Mouse (Mus musculus): ENCODE measurements around the gene Dek. TPM values are rescaled to one million over a fixed set of nuclear protein-coding genes. Genes with fewer than 3 reads are reported as not detected.

Gene Dek
- polyA plus RNA-seq, 1 experiment: 157 TPM

GRCm38 (mm10) chr13:47112924-47113323 is 6.9 kb upstream of the Dek start:
- TF ChIP-seq CTCF (IDR thresholded peaks at IDR 0.05; ENCODE audit: borderline replicate concordance, insufficient read depth, low read length) (no peak), POLR2A (IDR thresholded peaks at IDR 0.05; ENCODE audit: low read depth, low read length) (no peak)
- Histone ChIP-seq H3K4me3 (ENCODE audit: insufficient read depth, low read length) (no peak overlapping the region), H3K27ac (ENCODE audit: insufficient read depth, low read length) (no peak overlapping the region), H3K4me1 (ENCODE audit: control insufficient read depth, insufficient read depth, low read length) (no peaks in the 10 kb centered on the region)

- TF ChIP-seq POLR2A (IDR thresholded peaks at IDR 0.05; ENCODE audit: low read depth, low read length): no peak
- TF ChIP-seq CTCF (IDR thresholded peaks at IDR 0.05; ENCODE audit: borderline replicate concordance, insufficient read depth, low read length): no peak
- Histone ChIP-seq H3K27ac (ENCODE audit: insufficient read depth, low read length) (no peak overlapping the region), H3K4me1 (ENCODE audit: control insufficient read depth, insufficient read depth, low read length) (no peaks in the 10 kb centered on the region), H3K4me3 (ENCODE audit: insufficient read depth, low read length) (no peak overlapping the region)
Observed at GRCm38 (mm10) chr13:47112056-47112455, 6.1 kb upstream of the Dek start.

GRCm38 (mm10) chr13:47111185-47111584 is 5.2 kb upstream of the Dek start:
- TF ChIP-seq POLR2A (IDR thresholded peaks at IDR 0.05; ENCODE audit: low read depth, low read length): no peak
- TF ChIP-seq CTCF (IDR thresholded peaks at IDR 0.05; ENCODE audit: borderline replicate concordance, insufficient read depth, low read length): no peak
- Histone ChIP-seq H3K27ac (ENCODE audit: insufficient read depth, low read length) (no peak overlapping the region), H3K4me3 (ENCODE audit: insufficient read depth, low read length) (no peak overlapping the region), H3K4me1 (ENCODE audit: control insufficient read depth, insufficient read depth, low read length) (no peaks in the 10 kb centered on the region)

- TF ChIP-seq POLR2A (IDR thresholded peaks at IDR 0.05; ENCODE audit: low read depth, low read length) (no peak), CTCF (IDR thresholded peaks at IDR 0.05; ENCODE audit: borderline replicate concordance, insufficient read depth, low read length) (no peak)
- Histone ChIP-seq H3K27ac (ENCODE audit: insufficient read depth, low read length) (no peak overlapping the region), H3K4me1 (ENCODE audit: control insufficient read depth, insufficient read depth, low read length) (no peaks in the 10 kb centered on the region), H3K4me3 (ENCODE audit: insufficient read depth, low read length) (no peak overlapping the region)
Observed at GRCm38 (mm10) chr13:47109239-47109638, 3.2 kb upstream of the Dek start.

- Histone ChIP-seq H3K4me3 (ENCODE audit: insufficient read depth, low read length) (peak overlapping the region; percentile 59), H3K4me1 (ENCODE audit: control insufficient read depth, insufficient read depth, low read length) (peaks cover 2% of the 10 kb centered on the region; the same call in 1 of the 2 replicates), H3K27ac (ENCODE audit: insufficient read depth, low read length) (peak overlapping the region; percentile 35)
- TF ChIP-seq CTCF (IDR thresholded peaks at IDR 0.05; ENCODE audit: borderline replicate concordance, insufficient read depth, low read length) (no peak), POLR2A (IDR thresholded peaks at IDR 0.05; ENCODE audit: low read depth, low read length) (no peak)
Observed at GRCm38 (mm10) chr13:47106580-47106888, 533 bp upstream of the Dek start.

- peaks cover 2% of the 10 kb centered on the region; the same call in 1 of the 2 replicates for H3K4me1 ChIP-seq (ENCODE audit: control insufficient read depth, insufficient read depth, low read length)
- TF ChIP-seq CTCF (IDR thresholded peaks at IDR 0.05; ENCODE audit: borderline replicate concordance, insufficient read depth, low read length) (no peak), POLR2A (IDR thresholded peaks at IDR 0.05; ENCODE audit: low read depth, low read length) (0 out of 2 replicates have a peak, but pooled peaks have one; percentile 20)
Observed at GRCm38 (mm10) chr13:47104856-47105541, 1.0 kb downstream of the Dek start.

GRCm38 (mm10) chr13:47104146-47104545 is 1.9 kb downstream of the Dek start:
- H3K4me1 ChIP-seq (ENCODE audit: control insufficient read depth, insufficient read depth, low read length): peaks cover 2% of the 10 kb centered on the region; the same call in 1 of the 2 replicates
- peak overlapping the region; percentile 25 for H3K4me3 ChIP-seq (ENCODE audit: insufficient read depth, low read length)
- TF ChIP-seq POLR2A (IDR thresholded peaks at IDR 0.05; ENCODE audit: low read depth, low read length) (no peak), CTCF (IDR thresholded peaks at IDR 0.05; ENCODE audit: borderline replicate concordance, insufficient read depth, low read length) (no peak)
- H3K27ac ChIP-seq (ENCODE audit: insufficient read depth, low read length): no peak overlapping the region

More at GRCm38 (mm10) chr13:47104856-47105541, 1.0 kb downstream of the Dek start:
- Histone ChIP-seq H3K27ac (ENCODE audit: insufficient read depth, low read length) (peak overlapping the region; percentile 82), H3K4me3 (ENCODE audit: insufficient read depth, low read length) (peak overlapping the region; percentile 96)

GRCm38 (mm10) chr13:47100587-47100986 is 5.4 kb downstream of the Dek start:
- TF ChIP-seq POLR2A (IDR thresholded peaks at IDR 0.05; ENCODE audit: low read depth, low read length) (no peak), CTCF (IDR thresholded peaks at IDR 0.05; ENCODE audit: borderline replicate concordance, insufficient read depth, low read length) (no peak)
- H3K27ac ChIP-seq (ENCODE audit: insufficient read depth, low read length): no peak overlapping the region
- H3K4me1 ChIP-seq (ENCODE audit: control insufficient read depth, insufficient read depth, low read length): peaks cover 2% of the 10 kb centered on the region; the same call in 1 of the 2 replicates
- no peak overlapping the region for H3K4me3 ChIP-seq (ENCODE audit: insufficient read depth, low read length)

GRCm38 (mm10) chr13:47099265-47099664 is 6.7 kb downstream of the Dek start:
- no peak for TF ChIP-seq POLR2A (IDR thresholded peaks at IDR 0.05; ENCODE audit: low read depth, low read length)
- TF ChIP-seq CTCF (IDR thresholded peaks at IDR 0.05; ENCODE audit: borderline replicate concordance, insufficient read depth, low read length): no peak
- Histone ChIP-seq H3K4me3 (ENCODE audit: insufficient read depth, low read length) (no peak overlapping the region), H3K4me1 (ENCODE audit: control insufficient read depth, insufficient read depth, low read length) (peaks cover 2% of the 10 kb centered on the region), H3K27ac (ENCODE audit: insufficient read depth, low read length) (no peak overlapping the region)

- H3K27ac ChIP-seq (ENCODE audit: insufficient read depth, low read length): peak overlapping the region; percentile 36; the same call in 1 of the 2 replicates
- peaks cover 2% of the 10 kb centered on the region for H3K4me1 ChIP-seq (ENCODE audit: control insufficient read depth, insufficient read depth, low read length)
- no peak overlapping the region for H3K4me3 ChIP-seq (ENCODE audit: insufficient read depth, low read length)
- TF ChIP-seq CTCF (IDR thresholded peaks at IDR 0.05; ENCODE audit: borderline replicate concordance, insufficient read depth, low read length) (no peak), POLR2A (IDR thresholded peaks at IDR 0.05; ENCODE audit: low read depth, low read length) (no peak)
Observed at GRCm38 (mm10) chr13:47096591-47096990, 9.4 kb downstream of the Dek start.
